Mouse (Mus musculus) urinary bladder, postnatal 25 days (tissue): ENCODE measurements around the gene Plekha8.

ENCODE experiments used
- DNase-seq: peaks from one replicate; pipeline ENCODE4 v3.0.0; 2022; ENCODE audit warnings: low spot score

Gene Plekha8

DNA sequence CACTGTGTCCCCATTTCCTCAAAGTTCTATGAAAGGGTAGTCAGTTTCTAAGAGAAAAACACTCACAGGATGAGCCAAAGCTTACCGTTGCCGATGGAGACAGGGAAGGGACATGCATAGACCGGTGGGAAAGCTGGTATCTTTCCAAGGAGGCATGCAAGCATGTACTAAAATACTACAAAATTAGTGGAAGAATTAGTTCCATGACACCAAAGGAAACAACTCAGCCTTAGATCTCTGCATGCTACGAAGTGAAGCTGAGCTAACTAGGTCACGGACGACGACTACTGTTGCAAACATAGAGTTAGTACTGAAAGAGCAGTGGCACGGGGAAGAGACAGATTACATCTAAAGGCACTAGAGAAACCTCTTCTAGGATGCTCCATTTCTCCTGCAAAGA lies 8.0 kb upstream of the Plekha8 start:
- no peak for DNase-seq

DNA sequence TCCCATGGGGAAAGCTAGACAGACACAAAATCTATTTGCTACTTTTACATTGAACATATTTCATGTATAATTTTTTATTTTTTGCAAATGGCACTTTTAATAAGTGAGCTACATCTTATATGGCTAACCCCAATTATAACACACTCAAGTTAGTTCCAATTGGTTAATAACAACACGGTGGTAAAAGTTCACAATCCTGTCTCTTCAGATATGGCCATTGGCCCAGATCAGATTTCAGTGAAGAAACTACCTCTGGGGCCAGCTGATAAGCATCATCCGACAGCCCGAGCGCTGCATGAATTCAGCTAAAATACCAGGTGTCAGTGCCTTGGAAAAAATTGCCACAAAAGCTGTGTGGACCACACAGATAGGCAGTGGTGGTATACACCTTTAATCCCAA lies 7.2 kb upstream of the Plekha8 start:
- DNase-seq: no peak

DNA sequence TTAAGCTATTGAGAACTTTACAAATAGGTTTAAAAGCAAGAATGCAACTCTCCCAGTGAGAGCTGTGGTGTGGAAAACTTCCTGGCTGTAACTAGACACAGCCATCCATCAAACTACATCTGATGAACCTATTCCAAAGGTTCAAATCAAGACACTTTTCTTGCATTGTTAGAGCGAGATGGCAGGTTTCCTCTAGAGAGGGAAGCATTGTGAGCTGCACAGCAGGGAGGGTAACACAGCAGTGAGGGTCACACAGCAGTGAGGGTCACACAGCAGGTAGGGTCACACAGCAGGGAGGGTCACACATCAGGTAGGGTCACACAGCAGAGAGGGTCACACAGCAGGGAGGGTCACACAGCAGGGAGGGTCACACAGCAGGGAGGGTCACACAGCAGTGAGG lies 6.7 kb upstream of the Plekha8 start:
- DNase-seq: no peak

DNA sequence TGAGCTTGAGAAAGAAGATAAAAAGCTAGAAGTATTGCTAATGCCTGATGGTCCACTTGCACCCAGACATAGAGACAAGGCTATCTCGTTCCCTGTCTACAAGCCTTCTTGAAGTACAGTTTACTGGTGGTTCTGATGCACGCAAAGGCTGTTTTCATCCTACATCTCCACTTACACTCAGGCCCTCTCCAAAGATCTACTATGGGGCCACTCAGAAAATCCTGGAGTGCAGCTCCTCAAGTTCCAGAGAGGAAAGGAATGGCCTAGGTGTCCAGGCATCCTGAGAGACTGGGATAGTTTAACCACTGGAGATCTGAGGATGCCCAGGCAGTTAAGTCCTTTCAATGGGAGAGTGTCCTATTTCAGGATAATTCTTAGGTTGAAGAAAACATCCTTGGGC lies 4.2 kb upstream of the Plekha8 start:
- DNase-seq: no peak

DNA sequence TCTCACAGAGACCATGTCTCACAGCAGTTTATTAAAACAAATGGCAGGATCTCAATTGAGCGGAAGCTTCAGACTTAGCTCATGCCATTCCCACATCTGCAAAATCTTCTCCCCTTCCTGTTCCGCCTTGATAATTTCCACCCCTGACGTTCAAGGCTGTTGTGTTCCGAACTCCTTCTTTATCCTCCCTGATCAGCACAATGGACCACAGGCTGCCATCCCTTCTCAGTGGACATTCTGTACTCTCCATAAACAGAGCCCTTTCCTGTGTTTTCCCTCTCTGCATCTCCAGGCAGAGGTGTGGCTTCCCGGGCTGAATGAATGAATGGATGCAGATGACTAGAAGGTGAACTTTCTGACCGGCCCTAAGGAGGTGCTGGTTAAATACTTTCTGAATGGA lies 3.1 kb upstream of the Plekha8 start:
- DNase-seq: no peak

DNA sequence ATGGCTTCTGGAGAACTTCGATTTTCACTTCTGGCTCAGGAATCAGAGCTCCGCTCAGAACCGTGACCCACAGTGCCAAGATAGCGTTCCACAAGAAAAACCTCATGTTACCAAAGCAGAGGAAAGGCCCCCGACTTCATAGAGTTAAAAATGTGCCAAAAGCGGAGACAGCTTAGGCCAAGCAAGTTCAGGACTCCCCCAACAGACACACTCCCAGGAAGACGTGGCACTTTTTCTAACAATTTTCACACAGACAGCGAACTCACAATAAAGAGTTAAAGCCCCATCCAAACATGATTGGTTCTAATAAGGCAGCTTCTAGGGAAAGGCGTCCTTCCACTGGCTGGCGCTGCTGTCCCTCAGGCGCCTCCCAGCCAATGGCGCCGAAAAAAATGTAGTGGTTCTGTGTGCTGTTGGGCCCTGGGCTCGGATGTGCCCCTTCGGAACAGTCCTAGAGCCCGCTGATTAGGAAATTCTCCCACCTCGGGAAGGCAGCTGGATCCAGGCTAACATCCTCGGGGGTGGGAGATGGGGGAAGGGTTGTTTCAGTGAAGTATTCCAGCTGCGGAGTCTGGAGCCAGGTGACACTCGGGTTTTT lies 1.9 kb upstream of the Plekha8 start:
- DNase-seq: peak; percentile 87

DNA sequence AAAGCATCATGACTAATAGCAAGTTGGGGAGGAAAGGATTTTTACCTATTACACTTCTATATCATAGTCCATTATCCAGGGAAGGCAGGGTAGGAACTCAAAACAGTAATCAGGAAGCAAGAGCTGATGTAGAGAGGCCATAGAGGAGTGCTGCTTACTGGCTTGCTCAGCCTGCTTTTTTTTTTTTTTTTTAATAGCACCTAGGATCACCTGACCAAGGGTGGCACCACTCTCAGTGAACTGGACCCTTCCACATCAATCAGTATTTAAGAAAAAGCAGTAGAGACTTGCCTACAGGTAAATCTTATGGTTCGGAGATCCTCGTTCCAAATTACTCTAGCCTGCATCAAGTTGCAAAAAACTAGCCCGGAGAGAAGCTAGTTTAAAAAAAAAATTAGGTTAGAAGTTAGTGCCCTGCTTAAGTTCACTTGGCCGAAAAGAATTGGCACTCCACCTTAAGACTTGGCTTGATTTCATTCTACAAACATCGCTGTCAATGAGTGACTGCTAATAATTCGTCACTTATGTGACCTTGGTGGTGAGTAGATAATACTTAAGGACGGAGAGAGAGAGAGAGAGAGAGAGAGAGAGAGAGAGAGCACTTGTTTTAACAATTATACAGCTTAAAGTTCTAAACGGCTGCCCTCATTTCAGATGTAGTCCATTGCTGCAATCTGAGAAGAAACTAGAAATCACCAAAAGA lies 994 bp upstream of the Plekha8 start:
- DNase-seq: no peak

DNA sequence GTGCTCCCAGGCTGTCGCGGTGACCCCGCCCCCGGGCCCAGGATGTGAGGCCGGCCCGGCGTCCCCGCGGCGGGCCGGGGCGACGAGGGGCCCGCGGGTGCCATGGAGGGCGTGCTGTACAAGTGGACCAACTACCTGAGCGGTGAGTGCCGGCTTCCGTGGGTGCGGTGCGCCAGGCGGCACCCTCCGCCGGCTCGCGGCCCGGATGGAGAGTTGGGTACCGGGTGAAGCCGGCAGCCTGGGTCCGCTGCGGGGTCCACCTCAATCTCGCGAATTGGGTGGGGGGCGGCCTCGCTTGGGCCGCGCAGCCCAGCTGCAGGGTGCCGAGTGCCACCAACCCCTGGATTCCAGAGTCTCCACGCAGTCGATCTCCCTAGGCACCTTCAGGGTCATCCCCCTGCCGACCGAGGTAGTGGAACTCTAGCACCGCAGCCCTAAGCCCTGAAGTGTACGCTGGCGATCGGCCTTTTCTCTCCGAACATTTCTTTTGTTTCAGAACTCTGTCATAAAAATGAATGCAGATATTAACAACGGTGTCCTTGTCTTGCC lies 493 bp downstream of the Plekha8 start:
- DNase-seq: no peak

DNA sequence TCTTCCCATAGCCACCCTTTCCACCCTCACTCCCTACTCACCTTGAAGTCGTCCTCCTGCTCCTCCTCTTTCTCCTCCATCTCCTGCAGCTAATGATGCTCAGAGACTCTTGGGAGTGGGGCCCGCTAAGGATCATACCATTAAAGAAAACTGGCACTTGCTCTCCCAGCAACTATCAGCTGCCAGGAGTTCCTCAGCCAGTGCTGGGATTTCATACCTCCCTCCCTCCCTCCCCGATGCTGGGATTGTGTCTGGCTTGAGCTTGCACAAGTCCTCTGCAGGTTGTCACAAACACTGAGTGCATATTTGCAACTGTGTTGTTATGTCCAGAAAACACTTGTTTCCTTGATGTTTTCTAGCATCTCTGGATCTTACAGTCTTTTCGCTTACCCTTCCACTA lies 2.3 kb downstream of the Plekha8 start, which contains the start of gene Fkbp14:
Gene Fkbp14, minus strand, starts transcription at position 101 of the 400 bp plus-strand sequence.
- no peak for DNase-seq

DNA sequence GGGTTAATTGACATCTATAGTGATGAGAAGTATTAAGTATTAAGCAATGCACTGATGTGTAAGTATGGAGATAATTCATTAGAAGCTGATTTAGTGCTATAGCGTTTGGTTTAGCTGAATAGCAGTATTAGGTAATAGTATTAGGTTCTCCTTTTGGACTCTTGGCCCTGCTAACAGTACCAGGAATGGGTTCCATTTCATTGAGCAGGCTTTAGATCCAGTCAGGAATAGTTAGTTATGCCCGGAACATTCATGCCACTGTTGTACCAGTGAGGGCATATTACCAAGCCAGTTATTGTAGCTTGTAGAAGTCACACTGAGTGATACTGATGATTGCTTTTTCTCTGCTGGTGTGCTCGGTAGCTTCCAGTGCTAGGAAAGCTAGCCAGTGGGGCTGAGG lies 2.8 kb downstream of the Plekha8 start:
- DNase-seq: no peak

DNA sequence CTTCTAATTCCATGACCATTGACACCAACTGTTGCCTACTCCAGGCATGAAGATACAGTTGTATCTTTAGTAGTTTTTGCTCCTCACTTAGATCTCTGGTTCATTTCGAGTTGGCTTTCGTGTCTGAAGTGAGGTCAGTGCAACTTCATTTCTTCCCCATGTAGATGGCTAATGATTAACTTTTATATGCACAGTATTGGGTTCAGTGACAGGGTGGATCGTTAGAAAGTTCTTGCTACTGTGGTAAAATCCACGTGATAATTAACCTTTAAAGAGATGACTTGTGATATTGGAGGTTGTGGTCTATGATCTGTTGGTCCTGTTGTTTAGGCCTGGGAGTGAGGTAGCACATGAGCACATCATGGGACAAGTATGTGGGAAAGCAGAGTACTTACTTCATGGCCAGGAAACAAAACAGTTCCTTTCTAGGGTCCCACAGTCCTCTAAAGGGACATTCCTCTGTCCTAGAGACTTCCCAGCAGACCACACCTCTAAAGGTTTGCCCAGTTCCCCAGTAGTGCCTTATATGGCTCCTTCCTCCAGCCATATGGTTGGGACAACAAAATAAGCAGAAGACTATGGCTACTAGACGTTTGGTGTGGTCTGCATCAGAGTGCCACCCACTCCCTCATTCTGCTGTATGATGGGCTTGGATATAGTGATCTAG lies 5.9 kb downstream of the Plekha8 start:
- DNase-seq: no peak

DNA sequence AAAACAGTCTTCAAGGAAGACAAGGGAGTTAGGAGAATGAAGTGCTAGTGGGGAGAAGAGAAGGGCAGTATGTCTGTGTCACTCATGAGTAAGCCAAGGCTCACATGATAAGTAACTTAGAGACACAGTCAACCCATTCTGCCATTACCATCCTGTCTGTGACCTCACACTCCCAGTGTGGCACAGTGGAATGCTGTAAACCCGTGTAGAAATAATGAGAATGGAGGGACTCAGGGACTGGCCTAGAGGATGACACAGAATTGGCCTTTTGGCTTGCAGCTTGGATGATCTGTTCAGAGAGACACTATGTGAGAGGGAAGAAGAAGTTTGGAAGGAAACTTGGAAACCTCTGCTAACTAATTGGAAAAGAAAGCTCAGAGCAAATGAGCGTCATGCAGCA lies 8.0 kb downstream of the Plekha8 start:
- DNase-seq: no peak

DNA sequence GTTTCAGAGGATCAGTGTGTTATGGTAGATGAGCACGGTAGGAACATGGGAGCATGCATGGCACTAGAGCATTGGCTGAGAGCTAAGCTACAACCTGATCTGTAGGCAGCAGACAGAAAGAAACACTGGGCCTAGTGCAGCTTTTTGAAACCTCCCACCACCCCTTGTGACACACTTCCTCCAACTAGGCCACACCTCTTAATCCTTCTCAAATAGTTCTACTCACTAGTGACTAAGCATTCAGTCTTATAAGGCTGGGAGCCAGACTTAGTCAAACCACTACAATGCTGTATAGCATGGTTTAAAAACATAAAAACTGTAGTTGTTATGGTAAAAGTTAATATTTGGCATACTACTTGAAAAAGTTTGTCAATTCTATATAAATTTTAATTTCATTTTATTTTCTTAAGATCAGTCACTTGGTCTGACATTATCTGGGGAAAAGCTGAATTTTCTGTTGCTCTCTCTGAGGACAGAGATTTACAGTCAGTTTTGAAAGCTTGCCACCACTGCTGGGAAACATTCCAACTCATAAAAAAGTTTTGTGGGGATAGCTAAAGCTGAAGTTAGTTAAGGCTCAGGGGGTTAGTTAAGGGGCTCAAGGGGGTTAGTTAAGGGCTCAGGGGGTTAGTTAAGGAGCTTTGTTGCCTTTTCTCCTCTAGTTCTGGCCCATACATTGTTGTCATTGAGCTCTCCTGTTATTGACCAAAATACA lies 9.2 kb downstream of the Plekha8 start:
- peak; percentile 29 for DNase-seq

DNA sequence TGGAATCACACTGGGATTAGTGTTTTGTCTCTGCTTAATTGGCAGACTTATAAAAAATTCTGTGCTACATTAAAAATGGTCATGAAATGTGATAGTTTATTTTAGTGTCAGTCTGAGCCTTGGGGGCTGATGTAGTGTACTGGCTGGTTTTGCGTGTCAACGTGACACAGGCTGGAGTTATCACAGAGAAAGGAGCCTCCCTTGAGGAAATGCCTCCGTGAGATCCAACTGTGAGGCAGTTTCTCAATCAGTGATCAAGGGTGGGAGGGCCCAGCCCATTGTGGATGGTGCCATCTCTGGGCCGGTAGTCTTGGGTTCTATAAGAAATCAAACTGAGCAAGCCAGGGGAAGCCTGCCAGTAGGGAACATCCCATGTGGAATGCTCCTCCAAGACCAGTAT lies 11.3 kb downstream of the Plekha8 start:
- DNase-seq: no peak

DNA sequence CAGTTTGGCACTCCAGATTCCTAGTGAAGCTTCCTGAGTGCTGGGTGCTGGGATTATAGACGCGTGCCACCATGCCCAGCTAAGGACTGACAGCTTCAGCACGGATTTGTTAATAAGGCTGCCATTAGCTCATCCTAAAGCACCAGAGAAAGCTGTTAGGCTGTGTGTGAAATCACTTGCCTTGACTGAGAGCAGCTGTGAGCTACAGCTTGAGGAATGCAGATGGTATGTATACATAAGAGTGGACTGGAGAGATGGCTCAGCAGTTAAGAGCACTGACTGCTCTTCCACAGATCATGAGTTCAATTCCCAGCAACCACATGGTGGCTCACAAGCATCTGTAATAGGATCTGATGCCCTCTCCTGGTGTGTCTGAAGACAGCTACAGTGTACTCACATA lies 22.5 kb downstream of the Plekha8 start:
- no peak for DNase-seq

DNA sequence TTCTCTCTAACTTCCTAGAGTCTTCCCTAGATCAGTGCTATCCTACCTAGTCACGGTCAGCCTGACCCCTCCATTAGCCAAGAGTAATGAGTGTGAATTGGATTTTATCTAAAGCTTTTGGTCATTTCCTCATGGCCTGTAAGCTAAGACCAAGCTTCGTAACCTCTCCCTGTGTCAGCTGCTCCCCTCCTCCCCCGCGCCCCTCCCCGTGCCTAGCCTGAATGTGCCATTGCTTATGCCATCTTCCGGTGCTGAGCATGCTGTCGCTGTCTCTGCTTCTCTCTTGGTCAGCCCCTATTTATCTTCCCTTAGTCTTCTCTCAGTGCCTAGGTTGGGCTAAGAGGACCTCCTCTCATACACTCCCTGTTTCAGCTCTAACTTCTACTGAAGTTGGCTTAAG lies 24.6 kb downstream of the Plekha8 start:
- no peak for DNase-seq

DNA sequence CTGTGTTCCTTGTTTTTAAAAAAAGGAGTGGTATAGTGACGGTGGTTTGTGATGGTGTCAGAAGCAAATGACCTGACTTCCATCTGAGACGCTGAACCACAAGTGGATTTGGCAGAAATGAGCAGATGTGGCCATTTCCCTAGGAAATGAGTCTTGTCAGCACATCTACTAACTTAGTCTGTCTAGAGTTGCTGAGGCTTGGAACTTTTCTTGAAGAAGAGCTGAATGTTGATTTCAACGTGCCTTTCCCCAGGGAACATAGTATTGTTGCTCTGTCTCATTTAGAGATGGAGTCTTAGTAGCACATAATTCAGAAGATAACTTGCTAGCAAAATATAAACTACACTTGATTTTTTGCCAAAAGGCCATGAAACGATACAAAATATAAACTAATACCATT lies 25.4 kb downstream of the Plekha8 start:
- DNase-seq: no peak

DNA sequence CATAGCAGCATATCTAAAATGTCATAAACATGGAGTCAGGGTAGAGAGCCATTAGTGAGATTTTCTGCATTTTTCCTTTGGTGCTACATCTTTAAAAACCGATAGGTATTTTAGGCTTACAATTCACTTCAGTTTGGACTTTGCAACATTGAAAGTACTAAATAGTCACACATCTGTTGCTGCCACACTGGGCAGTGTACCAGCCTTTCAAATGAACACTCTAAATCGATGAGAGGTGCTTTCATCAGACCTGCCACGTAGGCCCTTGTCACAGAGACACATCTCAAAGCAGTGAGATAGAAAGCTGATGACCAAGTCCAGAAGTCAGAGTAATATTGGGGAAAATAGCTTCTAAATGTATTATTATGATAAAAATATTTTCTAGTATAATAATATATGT lies 33.5 kb downstream of the Plekha8 start:
- DNase-seq: no peak

DNA sequence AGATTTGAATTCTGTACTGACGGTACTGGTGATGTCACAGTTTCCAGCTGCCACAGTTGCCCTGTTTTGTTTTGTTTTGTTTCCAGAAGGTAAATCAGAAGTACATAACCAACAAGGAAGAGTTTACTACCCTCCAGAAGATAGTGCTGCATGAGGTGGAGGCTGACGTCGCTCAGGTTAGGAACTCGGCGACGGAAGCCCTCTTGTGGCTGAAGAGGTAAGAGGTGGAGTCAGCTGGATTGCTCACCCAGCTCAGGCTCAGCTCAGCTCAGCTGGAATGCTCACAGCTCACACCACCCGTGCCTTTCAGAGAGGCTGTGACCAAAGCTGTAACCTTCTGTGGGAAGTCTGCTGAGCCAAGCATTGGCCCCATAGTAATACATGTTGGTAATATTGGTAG lies 34.8 kb downstream of the Plekha8 start:
- DNase-seq: no peak

DNA sequence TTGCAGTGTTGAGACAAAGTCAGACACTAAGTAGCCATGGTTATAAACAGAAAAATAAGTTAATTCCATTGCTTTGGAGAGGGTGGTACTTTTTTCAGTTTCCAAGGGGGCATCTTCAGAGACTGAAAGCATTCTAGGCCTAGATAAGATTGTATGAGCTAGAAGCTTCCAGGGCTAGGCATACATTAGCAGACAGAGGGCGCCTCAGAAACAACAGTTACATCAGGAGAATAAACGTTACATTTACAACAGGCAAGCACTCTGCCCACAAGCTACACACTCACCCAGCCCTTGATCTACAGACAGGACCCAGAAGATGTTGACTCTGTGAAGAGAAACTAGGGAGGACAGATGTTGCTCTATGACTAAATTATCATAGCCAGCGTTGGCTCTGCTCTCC lies 36.6 kb downstream of the Plekha8 start:
- DNase-seq: no peak

DNA sequence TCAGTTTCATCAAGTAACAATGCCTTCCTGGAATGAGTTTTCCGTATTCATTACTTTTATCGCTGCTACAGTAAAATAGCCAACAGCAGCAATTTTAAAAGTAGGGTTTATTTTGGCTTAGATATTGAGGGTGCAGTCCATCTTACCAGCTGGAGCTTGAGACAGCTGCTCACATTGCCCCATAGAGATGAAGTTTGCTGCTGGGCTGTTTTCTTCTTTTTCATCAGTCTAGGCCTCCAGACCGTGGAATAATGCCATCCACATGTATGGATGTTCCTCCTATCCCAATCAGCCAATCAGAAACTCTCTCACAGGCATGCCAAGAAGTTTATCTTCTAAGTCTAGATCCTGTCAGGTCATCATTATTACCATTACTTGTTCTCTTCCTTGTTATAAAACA lies 45.0 kb downstream of the Plekha8 start:
- no peak for DNase-seq

DNA sequence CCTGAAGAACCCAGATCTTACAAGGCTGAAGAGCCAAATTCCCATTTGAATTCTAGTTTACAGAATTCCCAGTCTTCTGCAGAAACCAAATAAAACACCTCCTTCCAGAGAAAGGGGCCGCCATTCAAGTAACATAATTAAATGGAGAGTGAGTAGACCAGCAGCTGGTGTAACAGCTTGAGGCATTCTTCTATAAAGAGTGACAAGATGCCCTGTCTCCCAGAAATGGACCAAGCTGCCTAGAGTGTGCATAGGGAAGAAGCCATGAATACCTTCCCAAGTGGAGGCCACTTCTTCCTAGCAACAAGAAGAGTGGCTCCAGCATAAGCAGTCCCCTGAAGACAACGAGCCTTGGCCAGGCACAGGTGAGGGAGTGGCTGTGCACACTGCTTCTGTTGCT lies 47.0 kb downstream of the Plekha8 start:
- no peak for DNase-seq

DNA sequence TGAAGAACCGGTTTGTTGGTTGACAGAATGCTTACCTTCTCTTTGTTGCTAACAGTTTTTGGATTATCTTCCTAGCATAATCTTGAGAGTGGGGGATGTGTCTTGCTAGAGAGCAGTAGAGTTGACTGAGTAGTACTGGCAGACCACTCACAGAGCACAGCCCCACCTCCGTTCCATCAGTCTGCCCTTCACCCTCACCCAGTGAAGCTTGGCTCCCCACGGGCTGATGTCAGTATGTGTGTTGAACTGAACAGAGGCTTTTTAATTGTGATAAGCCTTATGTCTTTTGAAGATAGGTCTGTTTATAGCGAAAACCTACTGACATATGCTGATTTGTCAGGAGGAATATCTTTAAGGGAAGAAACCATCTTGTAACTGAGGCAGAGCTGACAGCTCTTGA lies 48.3 kb downstream of the Plekha8 start:
- DNase-seq: no peak
